8 mouse cellular contexts compared by ENCODE assay signal in genomic region chr12:103532649-103533395, GRCm38 (mm10). TPM values are rescaled to one million over a fixed set of nuclear protein-coding genes. Genes with fewer than 3 reads are reported as not detected.
DNase-seq lines count a peak whose midpoint lies in the region; TF ChIP-seq lines count a peak whose summit lies in the region.

No protein-coding gene starts in this region.

- DNase-seq in spleen, adult 18-20 months, result peak; percentile 7 to 24
- DNase-seq in spleen, adult 12 weeks (ENCODE audit: low spot score), result no peak
- DNase-seq in cerebellum, adult 18-20 months, result peak; percentile 52 to 54
- peak; percentile 36 for DNase-seq in gastrocnemius, postnatal 10 days
- peak; percentile 40 for DNase-seq in induced T-regulatory cell, adult 2 months (ENCODE audit: low read depth)
- DNase-seq in lung, adult 2 months, result no peak
- DNase-seq in right cerebral cortex, adult 18-20 months, result no peak

- no peak for TF ChIP-seq POLR2A in lung, adult 2 months (IDR thresholded peaks at IDR 0.05; ENCODE audit: borderline replicate concordance, extremely low read depth, low read depth, low read length)
- TF ChIP-seq POLR2A in small intestine, adult 2 months (IDR thresholded peaks at IDR 0.05; ENCODE audit: low read depth, low read length), result no peak

- 0 out of 2 replicates have a peak, but pooled peaks cover 3% of the 10 kb centered on the region for H3K4me1 ChIP-seq in lung, adult 2 months (ENCODE audit: control insufficient read depth, insufficient read depth, low read length)
- peaks cover 12% of the 10 kb centered on the region for H3K4me1 ChIP-seq in small intestine, adult 2 months (ENCODE audit: control insufficient read depth, insufficient read depth, insufficient read length, low read length)

- 1% methylated on average over 44 of the region's 44 CpGs for WGBS in lung, adult 2 months
- WGBS in small intestine, adult 2 months, result 3% methylated on average over 44 of the region's 44 CpGs

- no peak overlapping the region for H3K27ac ChIP-seq in small intestine, adult 2 months (ENCODE audit: insufficient read depth, low read depth, low read length)

- no peak for TF ChIP-seq CTCF in lung, adult 2 months (IDR thresholded peaks at IDR 0.05; ENCODE audit: insufficient read depth, low read length)
- no peak for TF ChIP-seq CTCF in small intestine, adult 2 months (IDR thresholded peaks at IDR 0.05; ENCODE audit: extremely low read depth, insufficient read length, insufficient replicate concordance, low read depth, low read length)

- H3K27me3 ChIP-seq in small intestine, adult 2 months (ENCODE audit: control insufficient read depth, insufficient read depth, low read length), result peaks cover 8% of the 10 kb centered on the region; the same call in 1 of the 2 replicates

- peak overlapping the region; percentile 71 for H3K4me3 ChIP-seq in lung, adult 2 months (replicated peaks; ENCODE audit: extremely low read depth, low read depth, low read length)
- peak overlapping the region; percentile 74 for H3K4me3 ChIP-seq in small intestine, adult 2 months (ENCODE audit: low read depth, low read length)

- H3K36me3 ChIP-seq in small intestine, adult 2 months (ENCODE audit: control insufficient read depth, insufficient read depth, low read length), result no peaks in the 10 kb centered on the region

RNA-seq across cellular contexts. Expression of gene Ppp4r4, which starts 0.7 kb away (rescaled TPM):
- total RNA-seq in gastrocnemius, postnatal 10 days (2021), result under 1 TPM; 0.25 to 0.87 TPM
- polyA plus RNA-seq in lung, adult 2 months (2012; rRNA removed), result 3.1 and 4.3 TPM in 2 replicates
- polyA plus RNA-seq in small intestine, adult 2 months (2012; rRNA removed), result 0.06 and 0.24 TPM in 2 replicates

Comparison
In these comparisons a context has a peak if more than half of its experiments do, and no peak if none do; other contexts are left out.
1. DNase-seq: peak in spleen, adult 18-20 months (2 of 2), cerebellum, adult 18-20 months (2 of 2), gastrocnemius, postnatal 10 days (single experiment) and induced T-regulatory cell, adult 2 months (single experiment); none in spleen, adult 12 weeks (single experiment), lung, adult 2 months (single experiment) and right cerebral cortex, adult 18-20 months (single experiment).